Mouse (Mus musculus): ENCODE data around the gene Gpr37. TPM values are rescaled to one million over a fixed set of nuclear protein-coding genes. Genes with fewer than 3 reads are reported as not detected.

The Gpr37 gene
- 5.8 and 7.2 TPM in 2 replicates for polyA plus RNA-seq (2015; fragmentation: Nextera tagmentation; extraction: Ambion mirVana)

DNA sequence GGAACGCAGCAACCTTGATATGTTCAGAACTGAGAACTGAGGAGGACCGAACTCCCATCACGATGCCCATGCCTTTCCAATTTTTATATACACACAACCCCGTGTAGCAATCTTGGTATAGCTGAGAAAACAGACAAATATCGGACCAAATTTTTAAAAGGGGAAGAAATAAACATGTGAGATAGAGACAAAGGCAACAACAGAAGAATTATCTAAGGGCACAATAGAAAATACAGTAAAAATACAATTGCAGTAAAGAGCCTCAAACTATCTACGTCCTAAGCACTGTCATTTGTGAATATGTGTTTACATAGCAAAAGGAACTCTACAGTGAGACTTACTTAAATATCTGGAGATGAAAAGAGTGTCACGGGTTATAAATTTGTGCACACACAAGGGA is at the start of gene Gpr37:
Gene Gpr37, minus strand, starts transcription at position 101 of the 400 bp plus-strand sequence.
- Histone ChIP-seq H3K36me3 (no peaks in the 10 kb centered on the region), H3K4me2 (peak within 1 kb of the TSS; percentile 97), H3K4me1 (peaks cover 24% of the 10 kb centered on the region), H3K27me3 (replicated peaks) (peaks cover 11% of the 10 kb centered on the region), H3K4me3 (replicated peaks) (peak within 1 kb of the TSS; percentile 60), H3K9me3 (replicated peaks) (no peaks in the 10 kb centered on the region), H3K9ac (replicated peaks) (peak within 1 kb of the TSS; percentile 56), H3K27ac (replicated peaks) (peak within 1 kb of the TSS; percentile 77)
- ATAC-seq (ENCODE audit: low FRiP score) = no peak
- WGBS = 36% methylated on average over 7 of the region's 7 CpGs

- Histone ChIP-seq H3K9me3 (replicated peaks) (no peaks in the 10 kb centered on the region), H3K4me1 (no peaks in the 10 kb centered on the region), H3K27me3 (replicated peaks) (no peaks in the 10 kb centered on the region), H3K27ac (replicated peaks) (no peak overlapping the region), H3K4me2 (no peak overlapping the region), H3K36me3 (no peaks in the 10 kb centered on the region), H3K9ac (replicated peaks) (no peak overlapping the region), H3K4me3 (replicated peaks) (no peak overlapping the region)
- no peak for ATAC-seq (ENCODE audit: low FRiP score)
Measured at GRCm38 (mm10) chr6:25736533-25736932, 46.0 kb upstream of the Gpr37 start.

DNA sequence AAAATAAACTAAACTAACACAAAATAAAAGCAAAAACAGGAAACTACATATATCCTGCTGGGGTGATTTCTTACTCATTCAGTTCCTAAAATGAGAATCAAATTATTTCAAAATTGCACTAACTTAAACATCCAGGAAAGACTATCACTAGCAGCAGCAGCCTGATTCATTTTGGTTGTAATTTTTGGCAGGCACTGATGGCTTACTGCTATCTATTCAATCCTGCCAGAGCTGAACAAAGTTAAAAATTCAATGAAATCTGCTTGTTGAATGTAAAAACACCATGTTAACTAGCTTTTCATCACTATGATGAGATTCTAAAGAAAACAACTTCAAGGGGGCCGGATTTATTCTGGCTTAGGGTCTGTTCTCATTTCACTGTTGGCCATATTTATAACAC is 36.0 kb upstream of the Gpr37 start:
- Histone ChIP-seq H3K36me3 (no peaks in the 10 kb centered on the region), H3K9ac (replicated peaks) (no peak overlapping the region), H3K4me2 (no peak overlapping the region), H3K4me1 (no peaks in the 10 kb centered on the region), H3K9me3 (replicated peaks) (no peaks in the 10 kb centered on the region), H3K27ac (replicated peaks) (no peak overlapping the region), H3K27me3 (replicated peaks) (no peaks in the 10 kb centered on the region), H3K4me3 (replicated peaks) (no peak overlapping the region)
- no peak for ATAC-seq (ENCODE audit: low FRiP score)
- 85% methylated on average over 1 of the region's 1 CpGs for WGBS

DNA sequence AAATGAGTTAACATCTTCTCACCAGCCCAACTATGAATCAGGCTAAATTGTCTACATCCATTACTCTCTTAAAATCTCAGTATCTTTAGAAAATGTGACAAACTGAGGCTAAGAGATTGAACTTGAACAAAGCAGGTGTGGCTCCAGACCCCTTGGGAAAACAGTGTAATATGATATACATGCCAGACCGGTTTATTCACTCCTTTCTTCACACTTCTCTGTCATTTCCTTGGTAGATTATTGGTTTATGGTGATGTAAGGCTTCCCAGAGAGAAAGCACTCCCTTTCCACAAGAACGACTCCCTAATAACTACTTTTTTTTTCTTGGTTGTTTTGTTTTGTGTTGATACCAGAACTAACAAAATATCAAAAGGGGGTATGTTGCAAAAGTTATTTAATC is 20.1 kb upstream of the Gpr37 start:
- H3K36me3 ChIP-seq = no peaks in the 10 kb centered on the region
- no peaks in the 10 kb centered on the region for H3K27me3 ChIP-seq (replicated peaks)
- no peak overlapping the region for H3K9ac ChIP-seq (replicated peaks)
- no peak overlapping the region for H3K27ac ChIP-seq (replicated peaks)
- H3K4me2 ChIP-seq = no peak overlapping the region
- WGBS = 28% methylated on average over 2 of the region's 2 CpGs
- no peaks in the 10 kb centered on the region for H3K4me1 ChIP-seq
- no peaks in the 10 kb centered on the region for H3K9me3 ChIP-seq (replicated peaks)
- ATAC-seq (ENCODE audit: low FRiP score) = no peak
- H3K4me3 ChIP-seq (replicated peaks) = no peak overlapping the region

- 50% methylated on average over 6 of the region's 6 CpGs for WGBS
- Histone ChIP-seq H3K36me3 (no peaks in the 10 kb centered on the region), H3K9me3 (replicated peaks) (no peaks in the 10 kb centered on the region), H3K4me3 (replicated peaks) (no peak overlapping the region), H3K27ac (replicated peaks) (no peak overlapping the region), H3K9ac (replicated peaks) (no peak overlapping the region), H3K27me3 (replicated peaks) (no peaks in the 10 kb centered on the region), H3K4me1 (no peaks in the 10 kb centered on the region), H3K4me2 (no peak overlapping the region)
- ATAC-seq (ENCODE audit: low FRiP score) = peak; percentile 45; the same call in 1 of the 2 replicates
Measured at GRCm38 (mm10) chr6:25709250-25709895, 18.8 kb upstream of the Gpr37 start.

- no peaks in the 10 kb centered on the region for H3K4me1 ChIP-seq
- 64% methylated on average over 2 of the region's 2 CpGs for WGBS
- no peak overlapping the region for H3K4me3 ChIP-seq (replicated peaks)
- H3K9me3 ChIP-seq (replicated peaks) = no peaks in the 10 kb centered on the region
- no peaks in the 10 kb centered on the region for H3K36me3 ChIP-seq
- no peak overlapping the region for H3K9ac ChIP-seq (replicated peaks)
- no peak for ATAC-seq (ENCODE audit: low FRiP score)
- H3K27me3 ChIP-seq (replicated peaks) = no peaks in the 10 kb centered on the region
- H3K27ac ChIP-seq (replicated peaks) = no peak overlapping the region
- H3K4me2 ChIP-seq = no peak overlapping the region
Measured at GRCm38 (mm10) chr6:25699956-25700355, 9.4 kb upstream of the Gpr37 start.

DNA sequence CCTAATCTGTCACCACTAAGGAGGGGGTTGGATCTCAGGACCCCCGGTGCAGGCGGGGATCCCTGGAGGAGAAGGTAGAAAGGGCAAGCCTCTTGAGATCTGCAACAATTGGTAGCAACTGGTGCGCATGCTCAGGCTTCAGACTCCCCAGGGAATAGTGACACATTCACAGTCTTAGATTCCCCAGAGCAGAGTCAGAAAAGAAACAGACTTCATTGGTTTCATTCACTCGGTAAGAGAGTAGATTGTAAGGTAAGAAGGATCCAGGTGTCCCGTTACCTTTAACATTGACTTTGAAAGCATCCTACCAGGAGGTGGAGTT is 284 bp downstream of the Gpr37 start:
- peak overlapping the region; percentile 77 for H3K27ac ChIP-seq (replicated peaks)
- ATAC-seq (ENCODE audit: low FRiP score) = peak; percentile 79
- peak overlapping the region; percentile 56 for H3K9ac ChIP-seq (replicated peaks)
- 2% methylated on average over 5 of the region's 5 CpGs for WGBS
- no peaks in the 10 kb centered on the region for H3K9me3 ChIP-seq (replicated peaks)
- peak overlapping the region; percentile 60 for H3K4me3 ChIP-seq (replicated peaks)
- H3K4me1 ChIP-seq = peaks cover 24% of the 10 kb centered on the region
- H3K27me3 ChIP-seq (replicated peaks) = peaks cover 11% of the 10 kb centered on the region
- no peaks in the 10 kb centered on the region for H3K36me3 ChIP-seq
- H3K4me2 ChIP-seq = peak overlapping the region; percentile 97

- peak overlapping the region; percentile 56 for H3K9ac ChIP-seq (replicated peaks)
Measured at GRCm38 (mm10) chr6:25689520-25690283, 827 bp downstream of the Gpr37 start.

DNA sequence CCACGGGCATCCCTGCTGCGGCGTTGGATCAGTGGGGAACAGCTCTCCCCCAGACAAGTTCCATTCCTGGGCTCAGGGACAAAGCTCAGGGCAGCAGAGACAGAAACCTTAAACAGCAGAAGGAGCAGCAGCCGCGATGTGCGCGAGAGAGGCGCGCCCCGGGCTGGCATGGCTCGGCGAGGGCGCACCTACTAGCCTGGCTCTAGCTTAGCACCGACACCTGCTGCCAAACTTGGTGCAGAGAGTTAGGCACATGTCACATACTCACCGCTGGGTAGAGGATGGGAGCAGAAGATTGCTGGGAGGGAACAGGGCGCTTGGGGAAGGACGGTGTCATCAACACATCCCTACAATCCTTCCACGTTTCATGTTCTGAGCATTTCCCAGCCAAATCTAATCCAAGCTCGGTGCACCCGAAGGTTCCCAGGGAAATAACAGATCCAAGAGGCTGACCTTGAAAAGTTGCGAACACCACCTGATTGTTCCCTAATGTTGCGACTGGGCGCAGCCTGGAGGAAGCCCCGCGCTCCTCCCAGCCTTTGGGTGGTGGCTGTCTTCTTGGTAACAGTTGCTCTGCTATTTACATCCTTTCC is 1.5 kb downstream of the Gpr37 start:
- H3K4me3 ChIP-seq (replicated peaks) = peak overlapping the region; percentile 60
- H3K27me3 ChIP-seq (replicated peaks) = peaks cover 11% of the 10 kb centered on the region
- ATAC-seq (ENCODE audit: low FRiP score) = peak; percentile 26
- H3K27ac ChIP-seq (replicated peaks) = peak overlapping the region; percentile 77
- no peaks in the 10 kb centered on the region for H3K9me3 ChIP-seq (replicated peaks)
- peaks cover 24% of the 10 kb centered on the region for H3K4me1 ChIP-seq
- H3K4me2 ChIP-seq = peak overlapping the region; percentile 97
- H3K9ac ChIP-seq (replicated peaks) = peak overlapping the region; percentile 56
- H3K36me3 ChIP-seq = no peaks in the 10 kb centered on the region
- under 1% methylated on average over 25 of the region's 25 CpGs for WGBS

More at GRCm38 (mm10) chr6:25689520-25690283, 827 bp downstream of the Gpr37 start:
- peak overlapping the region; percentile 97 for H3K4me2 ChIP-seq
- H3K27me3 ChIP-seq (replicated peaks) = peaks cover 11% of the 10 kb centered on the region
- peak; percentile 86 for ATAC-seq (ENCODE audit: low FRiP score)
- H3K9me3 ChIP-seq (replicated peaks) = no peaks in the 10 kb centered on the region
- no peaks in the 10 kb centered on the region for H3K36me3 ChIP-seq
- peak overlapping the region; percentile 77 for H3K27ac ChIP-seq (replicated peaks)
- peak overlapping the region; percentile 60 for H3K4me3 ChIP-seq (replicated peaks)
- H3K4me1 ChIP-seq = peaks cover 24% of the 10 kb centered on the region
- WGBS = under 1% methylated on average over 43 of the region's 43 CpGs

- Histone ChIP-seq H3K4me2 (peak overlapping the region; percentile 31), H3K4me1 (peaks cover 24% of the 10 kb centered on the region), H3K27me3 (replicated peaks) (peaks cover 11% of the 10 kb centered on the region), H3K36me3 (no peaks in the 10 kb centered on the region), H3K27ac (replicated peaks) (no peak overlapping the region; the same call in 1 of the 2 replicates), H3K9ac (replicated peaks) (no peak overlapping the region), H3K4me3 (replicated peaks) (0 out of 2 replicates have a peak overlapping the region, but pooled peaks have one; percentile 2), H3K9me3 (replicated peaks) (no peaks in the 10 kb centered on the region)
- WGBS = 50% methylated on average over 3 of the region's 3 CpGs
- ATAC-seq (ENCODE audit: low FRiP score) = peak; percentile 53
Measured at GRCm38 (mm10) chr6:25686760-25687200, 3.7 kb downstream of the Gpr37 start.

DNA sequence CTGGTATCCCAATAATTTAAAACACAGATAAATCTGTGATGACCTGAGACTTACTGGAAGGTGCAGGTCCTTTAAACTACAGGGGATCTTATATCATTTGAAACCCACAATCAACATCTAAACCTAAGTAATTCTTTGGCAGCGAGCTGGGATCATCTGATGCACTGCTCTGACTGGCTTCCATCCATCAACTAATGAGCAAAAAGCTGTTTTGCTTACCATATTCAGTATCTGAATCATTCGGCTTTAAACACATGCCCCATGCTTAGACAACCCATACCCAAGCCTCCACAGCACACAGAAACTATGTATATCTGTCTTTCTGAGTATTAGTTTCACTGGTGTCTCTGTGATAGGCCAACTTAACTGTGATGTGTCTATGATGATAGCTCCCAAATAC is 6.1 kb downstream of the Gpr37 start:
- Histone ChIP-seq H3K4me3 (replicated peaks) (no peak overlapping the region), H3K9me3 (replicated peaks) (no peaks in the 10 kb centered on the region), H3K27ac (replicated peaks) (no peak overlapping the region), H3K4me2 (no peak overlapping the region), H3K9ac (replicated peaks) (no peak overlapping the region), H3K27me3 (replicated peaks) (peaks cover 11% of the 10 kb centered on the region), H3K4me1 (peaks cover 14% of the 10 kb centered on the region), H3K36me3 (no peaks in the 10 kb centered on the region)
- WGBS = 81% methylated on average over 2 of the region's 2 CpGs
- no peak for ATAC-seq (ENCODE audit: low FRiP score)

DNA sequence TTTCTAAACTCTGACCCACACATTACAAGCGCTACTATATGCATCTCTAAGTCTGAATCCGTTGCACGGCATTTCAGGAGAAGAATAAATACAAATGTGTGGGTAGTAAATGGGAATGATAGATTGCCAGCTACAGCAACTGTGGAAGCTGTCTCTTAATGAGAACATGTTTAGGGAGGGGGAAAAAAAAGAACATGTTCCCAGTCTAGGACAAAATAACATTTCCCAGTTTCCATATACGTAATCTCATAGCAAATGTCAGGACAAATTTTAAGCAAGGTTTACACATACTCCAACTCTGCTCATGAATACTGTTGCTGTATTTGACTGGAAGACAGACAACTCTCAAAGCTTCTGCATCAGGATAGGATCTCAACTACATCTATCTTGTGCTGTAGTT is 15.4 kb downstream of the Gpr37 start:
- no peak overlapping the region for H3K4me2 ChIP-seq
- no peak overlapping the region for H3K9ac ChIP-seq (replicated peaks)
- WGBS = 93% methylated on average over 4 of the region's 4 CpGs
- no peaks in the 10 kb centered on the region for H3K4me1 ChIP-seq
- H3K36me3 ChIP-seq = no peaks in the 10 kb centered on the region
- ATAC-seq (ENCODE audit: low FRiP score) = no peak
- H3K4me3 ChIP-seq (replicated peaks) = no peak overlapping the region
- H3K9me3 ChIP-seq (replicated peaks) = no peaks in the 10 kb centered on the region
- H3K27ac ChIP-seq (replicated peaks) = no peak overlapping the region
- H3K27me3 ChIP-seq (replicated peaks) = no peaks in the 10 kb centered on the region
